Mouse (Mus musculus) lung, adult 2 months (tissue): ENCODE data around the gene Arntl2. TPM values are rescaled to one million over a fixed set of nuclear protein-coding genes. Genes with fewer than 3 reads are reported as not detected.
"Not testable (repeated sequence)": the region's sequence is repeated elsewhere in the genome, so short reads cannot be mapped to it uniquely, and the experiment has no call there.

Experiments used
- DNase-seq: peaks from one replicate; pipeline ENCODE4 v3.0.0; 2022
- H3K4me1 ChIP-seq: fragments of 200-500 bp; 2 replicates; pipeline ENCODE4 v1.6.1; 2011; ENCODE audit warnings: low read length; ENCODE audit not compliant: control insufficient read depth, insufficient read depth
- H3K4me3 ChIP-seq: fragments of 200-500 bp; replicated peaks from 2 replicates; pipeline ENCODE3; 2011; ENCODE audit warnings: low read depth, mild to moderate bottlenecking, control low read depth, low read length; ENCODE audit errors: extremely low read depth
- CTCF ChIP-seq: fragments of 200-500 bp; IDR thresholded peaks from 2 replicates; pipeline ENCODE4 v1.5.1; 2011; ENCODE audit warnings: mild to moderate bottlenecking, low read length, control low read depth; ENCODE audit not compliant: insufficient read depth
- POLR2A ChIP-seq: fragments of 200-500 bp; IDR thresholded peaks from 2 replicates; pipeline ENCODE4 v1.6.1; 2011; ENCODE audit warnings: low read depth, mild to moderate bottlenecking, control low read depth, low read length, borderline replicate concordance; ENCODE audit errors: extremely low read depth
- WGBS: fragments of 180-500 bp; shearing (Covaris S2); methylation state at CpG from one replicate; pipeline ENCODE4 v1.1.7; 2018; 5-methylcytosine and 5-hydroxymethylcytosine counted together
- polyA plus RNA-seq: library from polyadenylated mRNA; depleted of rRNA; stranded (reverse); fragments of >200 nt; gene quantifications from 2 replicates; pipeline ENCODE4 v1.2.3, GENCODE M21; 2012

Gene Arntl2
- polyA plus RNA-seq, 1 experiment = 3.1 TPM

DNA sequence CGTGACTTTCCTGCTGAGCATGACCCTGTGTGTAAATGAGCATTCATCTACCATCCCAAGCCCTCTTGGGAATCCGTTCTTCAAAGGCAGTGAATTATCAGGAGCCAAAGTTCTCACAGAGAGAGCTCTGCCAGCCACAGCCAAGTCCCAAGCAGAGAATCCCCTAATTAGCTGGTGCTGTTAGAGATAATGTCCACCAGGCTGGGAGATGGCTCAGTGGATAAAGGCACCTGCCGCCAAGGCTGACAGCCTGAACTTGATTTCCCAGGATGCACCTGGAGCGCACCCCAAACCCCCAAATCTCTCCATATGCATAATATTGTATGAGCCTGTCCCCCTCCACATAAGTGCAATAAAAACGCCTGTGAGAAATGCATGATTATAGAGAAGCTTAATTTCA is 49.5 kb downstream of the Arntl2 start:
- no peaks in the 10 kb centered on the region for H3K4me1 ChIP-seq
- 92% methylated on average over 5 of the region's 5 CpGs for WGBS
- H3K4me3 ChIP-seq = no peak overlapping the region
- no peak for DNase-seq
- TF ChIP-seq POLR2A (no peak), CTCF (no peak)

DNA sequence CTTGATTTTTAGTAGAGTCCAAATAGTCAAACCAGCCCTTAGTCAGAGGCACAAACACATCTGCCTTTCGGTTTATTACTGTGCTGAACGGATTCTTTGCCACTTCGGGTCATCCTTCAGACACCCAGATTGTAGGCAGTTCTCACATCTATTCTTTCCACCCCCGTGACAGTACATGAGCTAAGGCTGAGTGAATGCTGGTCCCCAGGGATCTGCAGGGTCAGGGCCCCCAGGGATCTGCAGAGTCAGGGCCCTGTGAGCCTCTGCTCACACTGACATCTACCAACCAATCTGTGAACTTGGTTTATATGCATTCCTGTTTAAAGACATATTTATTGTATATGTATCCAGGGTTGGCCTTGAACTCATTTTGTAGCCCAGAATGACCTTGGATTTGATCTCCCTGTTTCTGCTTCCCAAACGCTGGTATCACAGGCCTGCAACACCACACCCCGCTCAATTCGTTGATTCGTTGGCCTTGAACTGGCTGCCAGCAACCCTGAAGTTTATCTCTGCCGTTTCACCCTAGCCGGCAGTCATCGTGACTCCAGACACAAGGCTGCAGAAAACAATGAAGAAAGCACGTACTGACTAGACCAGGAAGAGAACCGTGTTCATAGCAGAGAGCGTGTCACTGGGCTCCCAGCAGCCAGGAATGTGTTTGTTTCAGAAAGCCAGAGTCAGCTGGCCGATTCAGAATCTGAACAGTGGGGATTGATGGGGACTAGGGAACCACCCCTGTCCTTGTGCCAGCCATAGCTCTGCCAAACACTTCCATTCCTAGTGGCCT is 50.3 kb downstream of the Arntl2 start:
- TF ChIP-seq POLR2A = no peak
- TF ChIP-seq CTCF = no peak
- peak; percentile 14 for DNase-seq
- no peak overlapping the region for H3K4me3 ChIP-seq
- no peaks in the 10 kb centered on the region for H3K4me1 ChIP-seq
- WGBS = 45% methylated on average over 15 of the region's 15 CpGs

DNA sequence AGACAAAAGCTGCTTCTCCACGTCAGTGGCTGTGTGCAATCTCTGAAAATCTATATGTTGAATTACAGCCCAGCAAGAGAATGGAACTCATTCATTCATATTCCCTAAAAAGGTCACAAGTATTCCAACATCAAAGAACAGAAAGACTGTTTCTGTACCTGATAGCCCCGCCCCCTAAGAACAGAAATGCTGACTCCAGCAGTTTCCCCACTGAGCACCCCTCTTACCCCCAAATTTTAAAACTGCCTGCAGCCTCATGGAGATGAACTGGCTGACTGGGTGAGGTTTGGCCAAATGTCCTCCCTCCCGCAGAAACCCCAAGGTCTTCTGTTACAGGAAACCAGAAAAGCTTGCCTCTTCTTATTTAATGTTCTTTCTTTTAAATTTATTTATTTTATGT is 51.5 kb downstream of the Arntl2 start:
- no peak for TF ChIP-seq CTCF
- TF ChIP-seq POLR2A = no peak
- no peak for DNase-seq
- Histone ChIP-seq H3K4me3 (no peak overlapping the region), H3K4me1 (no peaks in the 10 kb centered on the region)
- 93% methylated on average over 3 of the region's 3 CpGs for WGBS

DNA sequence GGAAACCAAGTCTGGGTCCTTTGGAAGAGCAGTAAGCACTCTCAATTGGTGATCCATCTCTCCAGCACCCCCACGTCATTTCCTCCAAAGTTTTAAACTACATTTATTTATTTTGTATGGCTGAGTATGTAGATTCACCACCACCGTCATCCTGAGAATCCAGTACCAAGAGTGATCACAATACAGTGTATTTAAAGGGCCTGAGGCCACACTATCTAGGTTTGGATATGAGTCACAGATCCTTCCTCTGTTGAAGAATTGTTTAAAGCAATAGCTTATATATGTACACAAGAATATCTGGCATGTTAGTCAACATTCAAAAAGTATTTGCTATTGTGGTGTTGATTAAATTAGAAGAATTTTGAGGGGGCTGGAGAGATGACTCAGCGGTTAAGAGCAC is 52.4 kb downstream of the Arntl2 start:
- H3K4me3 ChIP-seq = no peak overlapping the region
- DNase-seq = no peak
- TF ChIP-seq POLR2A (no peak), CTCF (no peak)
- 66% methylated on average over 3 of the region's 3 CpGs for WGBS
- H3K4me1 ChIP-seq = no peaks in the 10 kb centered on the region; the same call in 1 of the 2 replicates

DNA sequence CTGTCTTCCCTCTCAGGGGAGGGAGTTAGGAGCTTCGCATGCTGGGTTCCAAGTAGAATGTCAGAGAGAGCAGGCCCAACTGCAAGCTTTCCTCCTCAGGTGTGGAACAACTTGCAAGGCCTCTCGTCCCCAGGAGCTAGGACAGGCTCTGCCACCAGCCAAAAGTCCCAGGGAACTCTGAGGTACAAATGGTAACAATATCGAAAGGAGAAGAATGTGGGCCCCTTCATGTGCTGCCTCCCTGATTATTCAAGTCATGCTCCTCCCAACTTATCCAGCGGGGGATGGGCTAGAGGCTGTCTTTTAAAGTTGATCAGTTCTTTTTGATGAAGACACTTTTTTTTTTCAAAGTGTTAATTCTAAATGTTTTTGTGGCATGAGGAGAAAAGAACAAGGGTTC is 54.2 kb downstream of the Arntl2 start, which contains the start of gene Smco2:
Gene Smco2, plus strand, starts transcription at position 55 of the 400 bp plus-strand sequence.
- H3K4me1 ChIP-seq = no peaks in the 10 kb centered on the region; the same call in 1 of the 2 replicates
- H3K4me3 ChIP-seq = no peak within 1 kb of the TSS
- 79% methylated on average over 4 of the region's 4 CpGs for WGBS

DNA sequence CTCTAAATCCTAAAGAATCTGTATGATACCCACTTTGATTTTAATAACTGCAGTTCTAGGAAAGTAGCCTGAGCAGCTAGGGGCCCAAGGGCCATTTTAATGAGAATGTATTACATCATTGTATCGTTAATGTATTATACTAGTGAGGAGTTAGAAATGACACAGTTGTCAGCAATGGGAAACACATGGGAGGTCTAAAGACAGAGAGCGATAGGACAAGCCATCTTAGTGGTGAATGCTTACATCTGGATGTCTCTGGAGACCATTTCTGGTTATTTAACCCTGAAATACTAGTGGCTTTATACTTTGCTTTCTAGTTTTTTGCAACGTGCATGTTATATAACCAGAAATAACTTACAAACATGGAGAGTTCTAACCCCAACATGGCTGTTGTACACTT is 56.1 kb downstream of the Arntl2 start:
- Histone ChIP-seq H3K4me3 (no peak overlapping the region), H3K4me1 (no peaks in the 10 kb centered on the region; the same call in 1 of the 2 replicates)
- no peak for DNase-seq
- TF ChIP-seq CTCF = no peak
- TF ChIP-seq POLR2A = no peak
- 73% methylated on average over 3 of the region's 3 CpGs for WGBS

More for the DNA sequence above, 54.2 kb downstream of the Arntl2 start, which contains the start of gene Smco2:
- TF ChIP-seq POLR2A (no peak), CTCF (no peak)
- no peak for DNase-seq

DNA sequence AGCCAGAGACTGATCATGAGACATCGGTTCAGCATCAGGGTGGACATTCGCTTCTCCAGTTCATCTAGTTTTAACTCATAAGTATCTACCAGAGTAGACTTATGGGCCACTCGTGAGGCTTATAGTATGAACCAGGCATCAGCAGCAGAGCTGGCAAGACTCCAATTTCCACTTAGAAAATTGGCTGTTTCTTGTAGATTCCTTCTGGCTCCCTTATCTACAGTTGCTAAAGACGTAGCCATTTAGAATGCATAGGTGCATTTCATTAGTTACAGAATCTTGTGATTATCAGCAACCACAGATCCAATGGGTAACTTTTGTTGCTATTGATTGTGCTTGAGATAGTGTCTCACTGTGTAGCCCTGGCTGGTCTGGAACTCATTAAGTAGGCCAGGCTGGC is 56.9 kb downstream of the Arntl2 start:
- 62% methylated on average over 4 of the region's 4 CpGs for WGBS
- no peaks in the 10 kb centered on the region; the same call in 1 of the 2 replicates for H3K4me1 ChIP-seq
- TF ChIP-seq CTCF (no peak), POLR2A (no peak)
- no peak overlapping the region for H3K4me3 ChIP-seq
- DNase-seq = no peak

DNA sequence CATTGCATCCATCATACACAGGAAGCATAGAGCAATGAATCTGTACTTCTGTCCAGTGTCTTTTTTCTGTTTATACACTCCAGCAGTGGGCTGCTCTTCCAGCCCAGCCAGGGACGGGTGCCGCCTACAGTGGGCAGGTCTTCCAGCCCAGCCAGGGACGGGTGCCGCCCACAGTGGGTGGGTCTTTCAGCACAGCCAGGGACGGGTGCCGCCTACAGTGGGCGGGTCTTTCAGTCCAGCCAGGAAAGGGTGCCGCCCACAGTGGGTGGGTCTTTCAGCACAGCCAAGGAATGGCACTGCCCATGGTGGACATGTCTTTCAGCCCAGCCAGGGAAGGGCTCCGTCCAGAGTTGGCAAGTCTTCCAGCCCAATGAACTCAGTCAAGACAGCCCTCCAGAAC is 59.3 kb downstream of the Arntl2 start:
- no peaks in the 10 kb centered on the region; the same call in 1 of the 2 replicates for H3K4me1 ChIP-seq
- WGBS = 91% methylated on average over 9 of the region's 9 CpGs
- no peak for DNase-seq
- TF ChIP-seq POLR2A (no peak), CTCF (no peak)
- H3K4me3 ChIP-seq = no peak overlapping the region

DNA sequence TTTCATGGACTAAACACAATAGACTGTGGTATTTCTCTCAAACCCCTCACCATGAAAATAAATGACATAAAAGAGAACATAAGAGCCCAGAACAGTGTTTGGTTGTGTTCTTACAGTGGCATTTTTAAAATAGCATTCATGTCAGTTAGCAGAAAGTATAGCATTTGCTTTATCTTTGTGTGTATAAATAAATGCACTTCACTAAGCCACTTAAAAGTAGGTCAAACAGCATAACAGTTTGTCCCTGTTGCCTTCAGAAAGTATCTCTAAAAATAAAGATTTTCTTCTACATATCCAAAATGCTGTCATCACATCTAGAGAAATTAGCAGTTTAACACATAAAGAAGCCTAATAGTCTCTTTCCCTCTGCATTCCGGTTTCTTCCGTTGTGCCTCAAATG is 61.5 kb downstream of the Arntl2 start:
- Histone ChIP-seq H3K4me1 (no peaks in the 10 kb centered on the region; the same call in 1 of the 2 replicates), H3K4me3 (no peak overlapping the region)
- 59% methylated on average over 2 of the region's 2 CpGs for WGBS
- DNase-seq = no peak
- no peak for TF ChIP-seq CTCF
- TF ChIP-seq POLR2A = no peak

DNA sequence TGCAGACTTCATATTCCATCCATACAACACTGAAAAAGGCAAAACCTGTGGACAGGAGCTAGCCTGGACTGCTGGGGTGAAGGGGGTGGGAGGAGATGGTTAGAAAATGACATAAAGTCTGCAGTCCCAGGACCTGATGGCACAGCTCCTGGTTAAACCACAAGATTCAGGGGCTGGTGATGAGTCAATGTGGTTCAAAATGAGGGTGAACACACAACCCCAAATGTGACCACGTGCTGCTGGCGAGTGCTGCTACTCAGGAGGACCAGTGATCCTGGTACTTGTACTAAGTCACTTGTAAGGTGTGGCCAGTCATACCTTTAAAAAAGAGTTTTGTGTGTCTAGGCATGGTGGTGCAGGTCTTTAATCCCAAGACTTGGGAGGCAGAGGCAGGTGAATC is 67.3 kb downstream of the Arntl2 start:
- no peak for TF ChIP-seq CTCF
- TF ChIP-seq POLR2A = no peak
- 82% methylated on average over 2 of the region's 2 CpGs for WGBS

DNA sequence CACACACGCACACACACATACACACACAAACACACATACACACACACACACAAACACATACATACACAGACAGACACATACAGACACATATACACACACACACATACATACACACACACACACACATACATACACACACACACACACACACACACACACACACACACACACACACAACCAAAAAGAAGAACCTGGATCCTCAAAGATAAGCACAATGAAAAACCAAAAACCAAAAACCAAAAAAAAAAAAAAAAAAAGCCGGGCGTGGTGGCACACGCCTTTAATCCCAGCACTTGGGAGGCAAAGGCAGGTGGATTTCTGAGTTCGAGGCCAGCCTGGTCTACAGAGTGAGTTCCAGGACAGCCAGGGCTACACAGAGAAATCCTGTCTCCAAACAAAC is 68.5 kb downstream of the Arntl2 start:
- WGBS = 80% methylated on average over 5 of the region's 5 CpGs
- not testable (repeated sequence) for H3K4me1 ChIP-seq, H3K4me3 ChIP-seq, DNase-seq

More for the DNA sequence above, 67.3 kb downstream of the Arntl2 start:
- Histone ChIP-seq H3K4me1 (no peaks in the 10 kb centered on the region), H3K4me3 (no peak overlapping the region)
- no peak for DNase-seq
